Mouse (Mus musculus): Measurements from ENCODE around the gene Chst3.
"Not testable (repeated sequence)": the region's sequence is repeated elsewhere in the genome, so short reads cannot be mapped to it uniquely, and the experiment has no call there.

Gene Chst3

GRCm38 (mm10) chr10:60158144-60158543 lies 60.9 kb downstream of the Chst3 start:
- no peak for DNase-seq (ENCODE audit: low spot score in 2 of 2)

GRCm38 (mm10) chr10:60156016-60156415 lies 63.0 kb downstream of the Chst3 start:
- DNase-seq (ENCODE audit: low spot score in 2 of 2): no peak

- no peak for DNase-seq (ENCODE audit: low spot score in 2 of 2)
These were observed 67.9 kb downstream of the Chst3 start for GRCm38 (mm10) chr10:60151107-60151663.

DNA sequence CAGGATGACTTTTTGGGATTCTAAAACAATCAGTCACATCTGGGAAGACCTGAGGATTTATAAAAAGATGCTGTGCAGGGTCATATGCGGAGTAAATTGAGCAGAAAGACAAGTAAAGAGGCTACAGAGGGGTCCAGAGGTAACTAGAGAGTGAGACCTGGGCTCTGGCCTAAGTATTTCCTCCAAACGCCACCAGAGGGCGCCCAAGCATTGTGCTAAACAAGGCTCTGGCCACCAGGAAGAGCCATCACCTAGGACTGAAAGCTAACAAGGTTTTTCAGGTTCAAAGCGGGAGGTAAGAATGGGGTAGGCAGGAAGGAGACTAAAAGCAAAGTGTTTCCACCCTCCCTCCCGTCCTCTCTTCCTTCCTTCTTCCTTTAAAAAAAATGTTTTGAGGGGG lies 71.0 kb downstream of the Chst3 start:
- DNase-seq (ENCODE audit: low spot score in 2 of 2): no peak

DNA sequence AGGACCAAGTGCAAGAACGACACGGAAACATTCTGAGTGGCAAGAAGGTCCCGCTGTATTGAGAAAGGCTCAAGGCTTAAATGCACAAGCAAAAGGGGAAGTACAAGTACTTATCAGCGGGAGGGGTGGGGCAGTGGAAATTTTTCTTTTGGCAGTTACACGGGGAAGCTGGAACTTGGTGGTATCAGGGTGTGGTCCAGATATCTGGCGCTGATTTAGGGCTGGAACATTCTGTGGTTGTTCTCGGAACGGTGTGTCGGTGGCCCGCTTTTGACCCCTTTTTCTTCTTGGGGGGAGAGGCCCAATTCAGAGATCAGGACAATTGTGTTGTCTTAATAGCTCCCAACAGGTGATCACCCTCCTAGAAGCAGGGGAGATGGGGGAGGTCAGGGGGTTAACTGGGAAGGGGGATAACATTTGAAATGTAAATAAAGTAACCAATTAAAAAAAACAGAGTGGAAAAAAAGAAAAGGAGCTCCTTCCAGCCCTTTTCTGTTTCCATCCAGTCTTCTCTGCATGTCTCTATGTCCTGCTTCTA lies 71.5 kb downstream of the Chst3 start:
- DNase-seq (ENCODE audit: low spot score in 2 of 2): not testable (repeated sequence)

DNA sequence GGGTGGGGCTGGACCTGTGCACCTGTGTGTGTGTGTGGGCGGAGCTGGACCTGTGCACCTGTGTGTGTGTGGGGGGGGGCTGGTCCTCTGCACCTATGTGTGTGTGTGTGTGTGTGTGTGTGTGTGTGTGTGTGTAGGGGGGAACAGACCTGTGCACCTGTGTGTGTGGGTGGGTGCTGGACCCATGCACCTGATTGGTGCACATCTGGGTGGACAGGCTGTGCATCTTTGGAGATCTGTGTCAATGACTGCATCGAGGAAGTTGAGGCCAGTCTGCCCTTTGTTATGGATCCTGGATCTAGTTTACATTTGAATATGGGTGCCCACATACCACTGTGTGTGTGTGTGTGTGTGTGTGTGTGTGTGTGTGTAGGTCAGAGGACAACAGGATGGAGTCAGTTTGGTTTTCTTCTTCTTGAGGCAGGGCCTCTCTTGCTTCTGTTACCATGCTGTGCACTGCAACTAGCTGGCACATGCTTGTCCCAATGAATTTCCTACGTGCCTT lies 77.4 kb downstream of the Chst3 start:
- DNase-seq (ENCODE audit: low spot score in 2 of 2): no peak

GRCm38 (mm10) chr10:60140751-60141150 lies 78.3 kb downstream of the Chst3 start:
- DNase-seq (ENCODE audit: low spot score in 2 of 2): no peak

DNA sequence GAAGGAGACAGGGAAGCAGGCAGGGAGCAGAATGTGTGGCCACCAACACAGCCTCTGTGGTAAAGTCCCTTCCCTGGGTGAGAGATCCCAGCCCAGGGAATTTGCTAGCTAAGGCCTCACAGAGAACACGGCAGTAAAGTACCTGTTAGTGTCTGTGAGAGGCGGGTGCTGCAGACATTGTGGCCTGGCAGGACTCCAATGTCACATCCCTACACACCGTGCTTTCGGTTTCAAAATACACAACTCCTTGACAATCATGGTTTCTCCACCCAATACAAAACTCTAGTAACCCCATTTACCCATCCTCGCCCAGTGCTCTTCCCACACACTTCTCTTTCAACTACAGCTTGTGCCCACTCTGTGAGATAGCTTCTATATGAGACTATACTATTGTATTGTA lies 80.4 kb downstream of the Chst3 start:
- DNase-seq (ENCODE audit: low spot score in 2 of 2): no peak

- DNase-seq (ENCODE audit: low spot score in 2 of 2): no peak
These were observed 82.1 kb downstream of the Chst3 start for GRCm38 (mm10) chr10:60136935-60137334.

DNA sequence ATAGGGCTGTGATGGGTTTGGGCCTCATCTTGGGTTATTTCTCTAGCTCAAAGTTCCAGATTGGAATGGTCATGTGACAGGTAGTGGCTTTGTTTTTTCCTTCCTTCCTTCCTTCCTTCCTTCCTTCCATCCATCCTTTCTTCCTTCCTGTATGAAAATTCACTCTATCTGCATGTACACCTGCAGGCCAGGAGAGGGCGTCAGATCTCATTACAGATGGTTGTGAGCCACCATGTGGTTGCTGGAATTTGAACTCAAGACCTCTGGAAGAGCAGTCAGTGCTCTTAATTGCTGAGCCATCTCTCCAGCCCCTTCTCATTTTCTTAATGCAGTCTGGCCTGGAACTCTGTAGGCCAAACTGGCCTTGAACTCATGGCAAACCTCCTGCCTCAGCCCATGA lies 83.0 kb downstream of the Chst3 start:
- DNase-seq (ENCODE audit: low spot score in 2 of 2): not testable (repeated sequence)

GRCm38 (mm10) chr10:60134201-60134600 lies 84.9 kb downstream of the Chst3 start:
- no peak for DNase-seq (ENCODE audit: low spot score in 2 of 2)

- no peak for DNase-seq (ENCODE audit: low spot score in 2 of 2)
These were observed 85.6 kb downstream of the Chst3 start for GRCm38 (mm10) chr10:60133501-60133900.

Data from right cerebral cortex, postnatal 36 days (tissue).